Mouse (Mus musculus): ENCODE data around the gene Sfrp2. TPM values are rescaled to one million over a fixed set of nuclear protein-coding genes. Genes with fewer than 3 reads are reported as not detected.

Sfrp2 gene
- polyA plus RNA-seq, 1 experiment from 2014 or later: 4.1 TPM

DNA sequence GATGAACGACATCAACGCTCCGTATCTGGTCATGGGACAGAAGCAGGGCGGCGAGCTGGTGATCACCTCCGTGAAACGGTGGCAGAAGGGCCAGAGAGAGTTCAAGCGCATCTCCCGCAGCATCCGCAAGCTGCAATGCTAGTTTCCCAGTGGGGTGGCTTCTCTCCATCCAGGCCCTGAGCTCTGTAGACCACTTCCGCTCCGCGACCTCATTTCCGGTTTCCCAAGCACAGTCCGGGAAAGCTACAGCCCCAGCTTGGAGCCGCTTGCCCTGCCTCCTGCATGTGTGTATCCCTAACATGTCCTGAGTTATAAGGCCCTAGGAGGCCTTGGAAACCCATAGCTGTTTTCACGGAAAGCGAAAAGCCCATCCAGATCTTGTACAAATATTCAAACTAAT is 7.2 kb downstream of the Sfrp2 start:
- H3K4me1 ChIP-seq (replicated peaks): no peaks in the 10 kb centered on the region
- WGBS (ENCODE audit: insufficient replicate concordance): 84% methylated on average over 18 of the region's 18 CpGs
- H3K27me3 ChIP-seq: peaks cover 11% of the 10 kb centered on the region
- no peaks in the 10 kb centered on the region for H3K9me3 ChIP-seq (replicated peaks)
- no peak for ATAC-seq (ENCODE audit: insufficient read depth)
- no peak overlapping the region for H3K27ac ChIP-seq (replicated peaks)
- no peaks in the 10 kb centered on the region for H3K36me3 ChIP-seq (replicated peaks)
- H3K4me3 ChIP-seq (replicated peaks): no peak overlapping the region
- no peak overlapping the region for H3K4me2 ChIP-seq
- H3K9ac ChIP-seq: no peak overlapping the region

- no peaks in the 10 kb centered on the region for H3K4me1 ChIP-seq (replicated peaks)
- no peaks in the 10 kb centered on the region for H3K27me3 ChIP-seq
- ATAC-seq (ENCODE audit: insufficient read depth): no peak
- H3K36me3 ChIP-seq (replicated peaks): no peaks in the 10 kb centered on the region
- H3K9me3 ChIP-seq (replicated peaks): no peaks in the 10 kb centered on the region
- no peak overlapping the region for H3K9ac ChIP-seq
- H3K27ac ChIP-seq (replicated peaks): no peak overlapping the region
- 74% methylated on average over 9 of the region's 9 CpGs for WGBS (ENCODE audit: insufficient replicate concordance)
- H3K4me3 ChIP-seq (replicated peaks): no peak overlapping the region
- no peak overlapping the region for H3K4me2 ChIP-seq
Observed at GRCm38 (mm10) chr3:83775403-83775802, 9.3 kb downstream of the Sfrp2 start.

GRCm38 (mm10) chr3:83781460-83782222 is 15.5 kb downstream of the Sfrp2 start:
- Histone ChIP-seq H3K9me3 (replicated peaks) (no peaks in the 10 kb centered on the region), H3K27ac (replicated peaks) (no peak overlapping the region), H3K36me3 (replicated peaks) (no peaks in the 10 kb centered on the region), H3K4me2 (no peak overlapping the region), H3K4me3 (replicated peaks) (no peak overlapping the region), H3K27me3 (no peaks in the 10 kb centered on the region), H3K9ac (no peak overlapping the region), H3K4me1 (replicated peaks) (no peaks in the 10 kb centered on the region)
- ATAC-seq (ENCODE audit: insufficient read depth): no peak
- WGBS (ENCODE audit: insufficient replicate concordance): 63% methylated on average over 10 of the region's 10 CpGs

DNA sequence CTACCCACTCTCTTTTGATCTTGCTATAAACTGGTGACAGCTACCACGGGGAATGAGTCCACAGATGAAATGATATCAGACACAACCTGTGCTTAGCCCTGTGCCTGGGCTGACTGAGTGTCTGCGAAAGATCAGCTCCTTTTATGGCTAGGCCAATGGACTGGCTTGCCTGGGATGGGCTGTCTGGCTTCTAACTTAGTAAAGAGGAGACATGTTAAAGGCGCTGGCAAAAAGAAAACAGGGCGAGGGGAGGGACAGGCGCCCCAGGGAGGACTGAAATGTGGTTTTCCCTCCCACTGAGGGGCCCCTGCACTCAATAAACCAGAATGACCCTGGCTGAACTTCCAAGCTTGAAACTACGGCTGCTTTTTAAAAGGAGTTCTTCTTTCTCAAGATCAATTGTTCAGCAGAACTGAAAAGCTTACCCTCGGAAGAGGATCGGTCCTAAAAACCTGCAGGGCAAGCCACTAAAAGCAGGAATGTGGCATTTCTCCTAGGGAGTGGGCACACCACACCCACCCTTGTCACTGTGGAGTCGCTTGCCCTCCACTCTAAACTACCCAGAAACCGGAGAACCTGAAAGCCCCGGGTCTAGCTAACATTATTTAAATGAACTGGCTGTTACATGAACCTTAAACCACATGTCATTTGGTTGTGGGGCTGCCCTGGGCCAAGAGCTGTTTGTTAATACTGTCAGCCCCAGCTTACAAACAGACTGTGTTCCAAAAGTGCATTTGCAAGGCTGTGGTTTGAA is 17.8 kb downstream of the Sfrp2 start:
- Histone ChIP-seq H3K4me2 (no peak overlapping the region), H3K4me3 (replicated peaks) (no peak overlapping the region), H3K9ac (no peak overlapping the region), H3K4me1 (replicated peaks) (no peaks in the 10 kb centered on the region), H3K27ac (replicated peaks) (no peak overlapping the region), H3K9me3 (replicated peaks) (no peaks in the 10 kb centered on the region), H3K27me3 (peaks cover 12% of the 10 kb centered on the region), H3K36me3 (replicated peaks) (no peaks in the 10 kb centered on the region)
- 38% methylated on average over 11 of the region's 11 CpGs for WGBS (ENCODE audit: insufficient replicate concordance)
- no peak for ATAC-seq (ENCODE audit: insufficient read depth)

DNA sequence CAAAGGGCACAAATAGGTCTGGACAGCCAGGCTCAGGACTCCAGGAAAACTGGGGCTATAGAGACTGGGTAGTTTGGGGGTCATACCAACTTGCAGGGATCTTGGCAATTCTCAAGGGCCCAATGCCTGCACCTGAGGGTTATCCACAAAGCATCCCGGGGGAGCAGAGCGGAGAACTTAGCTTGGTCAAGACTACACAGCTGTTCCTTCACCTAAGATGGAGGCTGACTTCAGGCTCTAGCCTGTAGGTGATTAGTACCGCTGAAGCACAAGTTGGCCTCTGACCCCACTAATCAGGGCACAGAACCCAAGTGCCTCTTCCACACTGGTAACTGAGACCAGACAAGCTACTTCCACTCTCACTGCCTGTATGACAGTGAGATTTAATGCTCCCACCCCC is 18.6 kb downstream of the Sfrp2 start:
- no peak overlapping the region for H3K4me3 ChIP-seq (replicated peaks)
- peaks cover 2% of the 10 kb centered on the region; the same call in 1 of the 2 replicates for H3K4me1 ChIP-seq (replicated peaks)
- H3K9me3 ChIP-seq (replicated peaks): no peaks in the 10 kb centered on the region
- no peak for ATAC-seq (ENCODE audit: insufficient read depth)
- H3K36me3 ChIP-seq (replicated peaks): no peaks in the 10 kb centered on the region
- no peak overlapping the region for H3K4me2 ChIP-seq
- H3K27me3 ChIP-seq: peaks cover 20% of the 10 kb centered on the region
- H3K9ac ChIP-seq: no peak overlapping the region
- H3K27ac ChIP-seq (replicated peaks): no peak overlapping the region
- 81% methylated on average over 3 of the region's 3 CpGs for WGBS (ENCODE audit: insufficient replicate concordance)

GRCm38 (mm10) chr3:83787086-83787485 is 21.0 kb downstream of the Sfrp2 start:
- Histone ChIP-seq H3K27ac (replicated peaks) (no peak overlapping the region), H3K9ac (no peak overlapping the region), H3K9me3 (replicated peaks) (no peaks in the 10 kb centered on the region), H3K27me3 (peaks cover 38% of the 10 kb centered on the region), H3K4me3 (replicated peaks) (no peak overlapping the region), H3K36me3 (replicated peaks) (no peaks in the 10 kb centered on the region), H3K4me2 (no peak overlapping the region), H3K4me1 (replicated peaks) (peaks cover 5% of the 10 kb centered on the region; the same call in 1 of the 2 replicates)
- WGBS (ENCODE audit: insufficient replicate concordance): 45% methylated on average over 2 of the region's 2 CpGs
- ATAC-seq (ENCODE audit: insufficient read depth): no peak

DNA sequence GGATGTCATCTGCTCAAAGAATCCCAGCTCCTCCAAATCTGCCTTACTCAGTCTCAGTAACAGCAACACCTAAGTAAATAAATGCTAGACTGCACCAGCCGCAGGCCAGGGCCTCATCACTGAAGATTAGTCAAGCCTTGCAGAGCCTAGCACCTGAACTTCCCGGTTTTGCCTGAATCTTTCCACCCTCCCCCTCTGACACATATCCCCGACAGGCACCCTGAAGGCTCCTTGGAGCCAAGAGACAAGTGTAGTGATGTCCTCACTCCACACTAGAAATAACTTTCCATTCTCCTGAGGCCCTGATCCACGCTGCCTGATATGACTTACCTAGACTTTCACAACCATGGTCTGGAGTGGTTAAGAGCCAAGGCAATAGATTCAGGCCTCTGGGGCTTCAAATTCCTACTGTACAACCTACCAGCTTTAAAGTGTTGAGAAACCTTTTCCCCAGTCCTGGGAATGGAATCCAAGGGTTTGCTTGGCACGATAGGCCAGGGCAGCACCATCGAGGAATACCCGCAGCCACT is 21.7 kb downstream of the Sfrp2 start:
- ATAC-seq (ENCODE audit: insufficient read depth): no peak

DNA sequence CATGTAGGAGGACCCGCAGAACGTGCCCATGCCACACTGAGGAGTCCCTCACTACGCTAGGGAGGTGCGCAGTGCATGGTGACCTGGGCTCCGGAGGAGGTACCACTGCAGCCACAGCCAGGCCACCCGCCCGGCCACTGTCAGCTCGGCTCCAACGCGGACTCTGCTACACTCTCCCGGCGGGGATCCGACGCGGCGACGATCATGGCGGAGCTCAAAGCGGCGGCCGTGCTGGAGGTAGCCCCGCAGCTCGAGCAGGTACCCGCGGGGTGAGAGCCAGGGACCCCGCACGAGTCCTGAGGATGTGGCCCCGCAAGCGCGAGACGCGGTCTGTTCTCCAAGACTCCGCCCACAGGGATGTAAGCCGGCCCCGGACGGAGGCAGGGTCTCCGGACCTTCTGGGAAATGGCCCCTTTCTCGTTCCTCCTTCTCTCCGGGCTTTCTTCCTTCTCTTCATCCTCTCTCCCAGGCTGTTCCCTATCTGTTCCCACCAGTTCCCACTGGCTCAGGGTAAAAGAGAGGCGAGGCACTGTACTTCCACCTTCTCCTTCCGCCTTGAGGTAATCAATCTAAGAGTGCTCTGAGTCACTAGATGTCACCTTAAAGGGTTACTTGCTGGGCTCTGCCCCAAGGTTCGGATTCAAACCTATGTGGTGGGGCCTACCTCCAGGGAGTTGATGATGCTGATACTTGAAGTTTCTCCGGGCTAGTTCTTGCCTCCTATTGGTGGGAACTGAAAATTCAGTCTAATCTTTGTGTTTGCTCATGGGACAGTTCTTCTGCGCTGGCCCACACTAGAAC is 23.7 kb downstream of the Sfrp2 start:
- WGBS (ENCODE audit: insufficient replicate concordance): 2% methylated on average over 44 of the region's 44 CpGs
- H3K4me3 ChIP-seq (replicated peaks): peak overlapping the region; percentile 51
- no peaks in the 10 kb centered on the region for H3K9me3 ChIP-seq (replicated peaks)
- no peak for ATAC-seq (ENCODE audit: insufficient read depth)
- peak overlapping the region; percentile 67 for H3K4me2 ChIP-seq
- H3K27me3 ChIP-seq: peaks cover 38% of the 10 kb centered on the region
- peaks cover 5% of the 10 kb centered on the region; the same call in 1 of the 2 replicates for H3K4me1 ChIP-seq (replicated peaks)
- H3K27ac ChIP-seq (replicated peaks): no peak overlapping the region
- H3K9ac ChIP-seq: no peak overlapping the region
- H3K36me3 ChIP-seq (replicated peaks): no peaks in the 10 kb centered on the region

More for the DNA sequence above, 21.7 kb downstream of the Sfrp2 start:
- Histone ChIP-seq H3K4me1 (replicated peaks) (peaks cover 5% of the 10 kb centered on the region; the same call in 1 of the 2 replicates), H3K4me3 (replicated peaks) (no peak overlapping the region), H3K27ac (replicated peaks) (no peak overlapping the region), H3K36me3 (replicated peaks) (no peaks in the 10 kb centered on the region), H3K9ac (no peak overlapping the region), H3K9me3 (replicated peaks) (no peaks in the 10 kb centered on the region), H3K4me2 (no peak overlapping the region), H3K27me3 (peaks cover 38% of the 10 kb centered on the region)
- WGBS (ENCODE audit: insufficient replicate concordance): 66% methylated on average over 7 of the region's 7 CpGs

- H3K27me3 ChIP-seq: peaks cover 38% of the 10 kb centered on the region
- H3K27ac ChIP-seq (replicated peaks): no peak overlapping the region
- H3K36me3 ChIP-seq (replicated peaks): no peaks in the 10 kb centered on the region
- H3K9me3 ChIP-seq (replicated peaks): no peaks in the 10 kb centered on the region
- WGBS (ENCODE audit: insufficient replicate concordance): 44% methylated on average over 3 of the region's 3 CpGs
- H3K9ac ChIP-seq: no peak overlapping the region
- ATAC-seq (ENCODE audit: insufficient read depth): no peak
- no peak overlapping the region for H3K4me3 ChIP-seq (replicated peaks)
- no peak overlapping the region for H3K4me2 ChIP-seq
- peaks cover 5% of the 10 kb centered on the region; the same call in 1 of the 2 replicates for H3K4me1 ChIP-seq (replicated peaks)
Observed at GRCm38 (mm10) chr3:83791444-83791843, 25.3 kb downstream of the Sfrp2 start.

DNA sequence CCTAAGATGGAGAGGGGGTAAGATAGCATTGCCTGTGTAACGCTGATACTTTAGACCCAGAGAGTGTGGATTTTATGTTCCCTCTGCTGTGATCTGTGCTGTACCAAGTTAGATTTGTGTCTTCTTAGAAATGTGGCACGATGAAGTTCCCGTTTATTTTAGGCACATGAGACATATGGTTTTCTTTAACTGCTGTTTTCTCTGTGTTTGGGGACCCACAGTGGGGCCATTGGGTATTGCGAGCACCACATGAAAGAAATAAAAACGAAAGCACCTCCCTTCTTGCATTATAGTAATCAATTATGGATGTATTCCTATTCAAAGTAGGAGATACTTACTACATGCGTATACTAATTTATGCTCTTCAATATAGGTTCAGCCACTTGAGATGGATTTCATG is 31.0 kb downstream of the Sfrp2 start:
- 51% methylated on average over 6 of the region's 6 CpGs for WGBS (ENCODE audit: insufficient replicate concordance)
- Histone ChIP-seq H3K9ac (no peak overlapping the region), H3K9me3 (replicated peaks) (no peaks in the 10 kb centered on the region), H3K27me3 (no peaks in the 10 kb centered on the region), H3K27ac (replicated peaks) (no peak overlapping the region), H3K36me3 (replicated peaks) (no peaks in the 10 kb centered on the region), H3K4me2 (no peak overlapping the region), H3K4me3 (replicated peaks) (no peak overlapping the region), H3K4me1 (replicated peaks) (no peaks in the 10 kb centered on the region)
- no peak for ATAC-seq (ENCODE audit: insufficient read depth)

DNA sequence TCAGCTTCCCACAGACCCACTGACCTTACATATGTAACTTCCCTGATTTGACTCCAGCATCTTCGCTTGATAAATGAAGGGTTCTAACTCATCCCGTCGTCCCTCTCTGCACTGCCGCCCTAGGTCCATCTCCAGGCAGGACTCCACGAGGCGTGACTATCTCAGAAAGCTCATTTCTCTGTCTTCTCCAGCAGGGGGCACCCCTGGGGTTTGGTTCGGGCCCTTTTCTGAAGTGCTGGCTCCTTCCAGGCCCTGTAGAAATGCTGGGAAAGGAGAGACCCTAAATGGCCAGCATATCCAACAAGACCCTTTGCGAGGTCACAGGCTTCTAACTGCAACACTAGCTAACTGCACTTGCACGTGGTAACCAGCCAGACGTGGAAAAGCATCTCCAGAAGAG is 31.7 kb downstream of the Sfrp2 start:
- WGBS (ENCODE audit: insufficient replicate concordance): 6% methylated on average over 10 of the region's 10 CpGs
- no peaks in the 10 kb centered on the region for H3K27me3 ChIP-seq
- no peak for ATAC-seq (ENCODE audit: insufficient read depth)
- H3K4me1 ChIP-seq (replicated peaks): no peaks in the 10 kb centered on the region
- no peaks in the 10 kb centered on the region for H3K9me3 ChIP-seq (replicated peaks)
- no peak overlapping the region for H3K27ac ChIP-seq (replicated peaks)
- H3K4me2 ChIP-seq: no peak overlapping the region
- no peak overlapping the region for H3K9ac ChIP-seq
- H3K36me3 ChIP-seq (replicated peaks): no peaks in the 10 kb centered on the region
- H3K4me3 ChIP-seq (replicated peaks): no peak overlapping the region
